Mouse (Mus musculus) CH12.LX (cell line): Measurements from ENCODE around the gene Sel1l.

ENCODE experiments used
- CHD2 ChIP-seq: IDR thresholded peaks from 2 replicates; pipeline ENCODE4 v1.6.1; 2011; ENCODE audit warnings: low read length, improper control_type of control experiment
- CTCF ChIP-seq, 2 experiments: IDR thresholded peaks in 1 of 2; conservative IDR thresholded peaks in 1 of 2; 2 replicates each; pipeline ENCODE4 v1.5.1; 2011 to 2012; ENCODE audit warnings: low read depth in 2 of 2, low read length in 2 of 2, improper control_type of control experiment in 1 of 2, inconsistent platforms in 1 of 2, mild to moderate bottlenecking in 1 of 2, moderate library complexity in 1 of 2
- EP300 ChIP-seq: IDR thresholded peaks from 2 replicates; pipeline ENCODE4 v1.6.1; 2011; ENCODE audit warnings: low read length, improper control_type of control experiment
- HCFC1 ChIP-seq: IDR thresholded peaks from 2 replicates; pipeline ENCODE4 v1.6.1; 2012; ENCODE audit warnings: low read depth, mild to moderate bottlenecking, inconsistent platforms, low read length, improper control_type of control experiment
- MAFK ChIP-seq: IDR thresholded peaks from 2 replicates; pipeline ENCODE4 v1.6.1; 2011; ENCODE audit warnings: low read length, improper control_type of control experiment; ENCODE audit not compliant: insufficient replicate concordance
- POLR2A ChIP-seq: IDR thresholded peaks from 2 replicates; pipeline ENCODE4 v1.6.1; 2011; ENCODE audit warnings: low read depth, mild to moderate bottlenecking, improper control_type of control experiment, low read length
- POLR2AphosphoS2 ChIP-seq: IDR thresholded peaks from 2 replicates; pipeline ENCODE4 v1.6.1; 2011; ENCODE audit warnings: low read depth, low read length, improper control_type of control experiment
- RAD21 ChIP-seq: IDR thresholded peaks from 2 replicates; pipeline ENCODE4 v1.6.1; 2011; ENCODE audit warnings: low read depth, mild to moderate bottlenecking, low read length, improper control_type of control experiment, moderate library complexity
- TCF12 ChIP-seq: IDR thresholded peaks from 2 replicates; pipeline ENCODE4 v1.6.1; 2014; ENCODE audit warnings: low read depth, mild to moderate bottlenecking, inconsistent platforms, low read length, improper control_type of control experiment
- USF1 ChIP-seq: IDR thresholded peaks from 2 replicates; pipeline ENCODE4 v1.6.1; 2014; ENCODE audit warnings: low read depth, mild to moderate bottlenecking, inconsistent platforms, low read length, improper control_type of control experiment
- ZKSCAN1 ChIP-seq: IDR thresholded peaks from 2 replicates; pipeline ENCODE4 v1.6.1; 2012; ENCODE audit warnings: low read depth, inconsistent platforms, low read length, improper control_type of control experiment, borderline replicate concordance
- ZMIZ1 ChIP-seq: IDR thresholded peaks from 2 replicates; pipeline ENCODE4 v1.6.1; 2012; ENCODE audit warnings: low read depth, mild to moderate bottlenecking, inconsistent platforms, low read length, improper control_type of control experiment

- TF ChIP-seq POLR2AphosphoS2, result no peak
- no peak for TF ChIP-seq CTCF (conservative IDR thresholded peaks at IDR 0.05 in 1 of 2, IDR thresholded peaks at IDR 0.05 in 1 of 2; ENCODE audit: low read depth in 2 of 2, low read length in 2 of 2)
- no peak for TF ChIP-seq HCFC1
- TF ChIP-seq USF1, result no peak
- TF ChIP-seq MAFK, result no peak
- TF ChIP-seq ZMIZ1, result no peak; the same call in 1 of the 2 replicates
- TF ChIP-seq POLR2A, result peak; percentile 54; the same call in 1 of the 2 replicates
- no peak for TF ChIP-seq ZKSCAN1
- TF ChIP-seq TCF12, result no peak
- no peak for TF ChIP-seq EP300
- TF ChIP-seq RAD21, result no peak
- TF ChIP-seq CHD2, result no peak
Measured at GRCm38 (mm10) chr12:91807761-91808160, 41.2 kb downstream of the Sel1l start.
